Mouse (Mus musculus) intestine, postnatal 0 days (tissue): ENCODE measurements at regions not wholly inside any gene's neighbourhood (a gene's known extent, or its start where the extent isn't known, plus 50 kb on each side); places are given as distances from the start of the nearest gene placed in this dataset.

Experiments
- ATAC-seq: fragments of 200-750 bp; cut with Nextera tagmentation; 2 replicates; pipeline ENCODE4 v1.8.0; 2017; ENCODE audit warnings: mild to moderate bottlenecking, moderate TSS enrichment, moderate library complexity
- H3K27ac ChIP-seq: fragments of 300-500 bp; sonication (generic); 2 replicates; pipeline ENCODE4 v1.5.1; 2014; ENCODE audit warnings: mild to moderate bottlenecking, low read depth, low read length, moderate library complexity
- H3K27me3 ChIP-seq: fragments of 300-500 bp; sonication (generic); replicated peaks from 2 replicates; pipeline ENCODE4 v1.6.1; 2014; ENCODE audit warnings: low read length, mixed read lengths; ENCODE audit not compliant: control insufficient read depth, insufficient read depth
- H3K36me3 ChIP-seq: fragments of 300-500 bp; sonication (generic); 2 replicates; pipeline ENCODE4 v1.6.1; 2014; ENCODE audit warnings: mild to moderate bottlenecking, moderate library complexity; ENCODE audit not compliant: control insufficient read depth, insufficient read depth
- H3K4me1 ChIP-seq: fragments of 300-500 bp; sonication (generic); replicated peaks from 2 replicates; pipeline ENCODE4 v1.6.1; 2014; ENCODE audit warnings: antibody characterized with exemption, low read length, mixed read lengths; ENCODE audit not compliant: control insufficient read depth, insufficient read depth
- H3K4me2 ChIP-seq: fragments of 300-500 bp; sonication (generic); replicated peaks from 2 replicates; pipeline ENCODE4 v1.6.1; 2014; ENCODE audit warnings: low read depth, mild to moderate bottlenecking, moderate library complexity
- H3K4me3 ChIP-seq: fragments of 300-500 bp; sonication (generic); 2 replicates; pipeline ENCODE4 v1.5.1; 2014; ENCODE audit warnings: low read depth, low read length
- H3K9ac ChIP-seq: fragments of 300-500 bp; sonication (generic); 2 replicates; pipeline ENCODE4 v1.6.1; 2014; ENCODE audit warnings: mild to moderate bottlenecking, low read depth, low read length
- H3K9me3 ChIP-seq: fragments of 300-500 bp; sonication (generic); 2 replicates; pipeline ENCODE4 v1.6.1; 2016; ENCODE audit warnings: mixed run types; ENCODE audit not compliant: control insufficient read depth
- CTCF ChIP-seq: sonication (generic); IDR thresholded peaks from 2 replicates; pipeline ENCODE4 v1.5.1; 2016; ENCODE audit warnings: low read depth, mild to moderate bottlenecking, control low read depth, antibody characterized with exemption, moderate library complexity
- WGBS: fragments of 180-500 bp; shearing (Covaris S2); extraction: QIAGEN DNeasy Blood & Tissue Kit; methylation state at CpG from one replicate; pipeline ENCODE4 v1.1.7; 2014; 5-methylcytosine and 5-hydroxymethylcytosine counted together

DNA sequence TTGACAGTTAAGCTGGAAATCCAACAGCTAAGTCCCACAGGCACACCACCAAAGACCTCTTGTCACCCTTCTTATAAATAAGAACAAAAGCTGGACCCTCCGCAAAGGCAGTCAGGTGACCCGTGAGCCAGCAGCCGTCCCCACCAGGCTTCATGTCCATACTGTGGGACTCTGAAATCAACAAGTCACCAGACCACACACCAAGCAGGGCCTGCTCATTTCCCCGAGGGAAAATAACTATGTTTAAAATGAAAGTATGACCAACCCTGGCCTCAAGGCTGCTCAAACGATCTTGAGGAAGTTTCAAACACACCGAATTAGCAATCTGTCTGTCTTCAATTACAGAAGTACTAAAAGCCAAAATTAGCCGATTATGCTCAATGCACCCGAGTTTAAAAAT is 197.6 kb upstream of the Spdye4c start:
- Histone ChIP-seq H3K9me3 (no peaks in the 10 kb centered on the region), H3K27me3 (no peaks in the 10 kb centered on the region), H3K4me1 (no peaks in the 10 kb centered on the region), H3K36me3 (no peaks in the 10 kb centered on the region), H3K27ac (no peak overlapping the region), H3K9ac (no peak overlapping the region), H3K4me3 (no peak overlapping the region), H3K4me2 (no peak overlapping the region)
- 50% methylated on average over 8 of the region's 8 CpGs for WGBS
- no peak for ATAC-seq
- no peak for TF ChIP-seq CTCF

DNA sequence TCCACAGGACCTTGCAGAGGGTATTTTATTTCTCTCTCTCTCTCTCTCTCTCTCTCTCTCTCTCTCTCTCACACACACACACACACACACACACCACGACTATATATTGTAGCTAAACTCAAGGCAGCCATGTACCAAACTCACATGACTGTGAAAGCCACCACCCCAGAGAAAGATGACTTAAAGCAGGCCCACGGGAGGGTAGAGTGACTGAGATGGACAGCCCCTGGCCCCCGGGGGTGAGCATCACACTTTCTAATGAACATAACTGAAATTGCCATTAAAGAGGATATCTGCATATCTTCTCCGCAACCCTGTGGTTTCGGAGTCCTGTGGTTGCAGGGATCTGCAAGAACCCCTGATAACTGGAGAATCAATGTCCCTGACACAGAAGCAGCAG is 197.1 kb upstream of the Spdye4c start:
- Histone ChIP-seq H3K9me3 (no peaks in the 10 kb centered on the region), H3K27me3 (no peaks in the 10 kb centered on the region), H3K36me3 (no peaks in the 10 kb centered on the region), H3K27ac (no peak overlapping the region), H3K4me2 (no peak overlapping the region), H3K9ac (no peak overlapping the region), H3K4me3 (no peak overlapping the region), H3K4me1 (no peaks in the 10 kb centered on the region)
- TF ChIP-seq CTCF, result no peak
- no peak for ATAC-seq
- 85% methylated on average over 5 of the region's 5 CpGs for WGBS

GRCm38 (mm10) chr2:128395308-128396007 is 195.6 kb upstream of the Spdye4c start:
- TF ChIP-seq CTCF, result no peak
- Histone ChIP-seq H3K27ac (no peak overlapping the region), H3K4me1 (no peaks in the 10 kb centered on the region), H3K9me3 (no peaks in the 10 kb centered on the region), H3K27me3 (no peaks in the 10 kb centered on the region), H3K36me3 (no peaks in the 10 kb centered on the region), H3K9ac (no peak overlapping the region), H3K4me2 (no peak overlapping the region), H3K4me3 (no peak overlapping the region)
- ATAC-seq, result peak; percentile 17; the same call in 1 of the 2 replicates
- WGBS, result 52% methylated on average over 4 of the region's 4 CpGs

DNA sequence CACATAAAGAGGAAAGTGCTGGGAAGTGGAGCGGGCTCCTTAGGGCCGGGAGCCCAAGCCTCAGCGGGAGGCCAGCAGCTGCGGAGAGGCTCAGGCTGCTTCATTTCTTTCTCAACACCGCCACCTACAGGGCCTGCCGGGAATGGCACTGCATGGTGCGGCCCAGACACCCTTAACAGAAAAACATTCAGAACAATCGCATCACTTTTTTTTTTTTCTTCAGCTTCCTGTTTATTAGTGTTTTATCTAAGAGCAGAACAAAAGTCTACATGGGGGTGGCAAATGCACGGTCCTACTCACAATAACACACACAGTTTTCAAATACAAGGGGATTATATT is 195.0 kb upstream of the Spdye4c start:
- H3K27ac ChIP-seq, result no peak overlapping the region
- H3K9me3 ChIP-seq, result no peaks in the 10 kb centered on the region
- no peak overlapping the region for H3K4me3 ChIP-seq
- H3K36me3 ChIP-seq, result no peaks in the 10 kb centered on the region
- H3K9ac ChIP-seq, result no peak overlapping the region
- peak; percentile 88 for ATAC-seq
- H3K4me2 ChIP-seq, result no peak overlapping the region
- TF ChIP-seq CTCF, result peak; percentile 92
- H3K27me3 ChIP-seq, result no peaks in the 10 kb centered on the region
- no peaks in the 10 kb centered on the region for H3K4me1 ChIP-seq
- WGBS, result 2% methylated on average over 9 of the region's 9 CpGs

DNA sequence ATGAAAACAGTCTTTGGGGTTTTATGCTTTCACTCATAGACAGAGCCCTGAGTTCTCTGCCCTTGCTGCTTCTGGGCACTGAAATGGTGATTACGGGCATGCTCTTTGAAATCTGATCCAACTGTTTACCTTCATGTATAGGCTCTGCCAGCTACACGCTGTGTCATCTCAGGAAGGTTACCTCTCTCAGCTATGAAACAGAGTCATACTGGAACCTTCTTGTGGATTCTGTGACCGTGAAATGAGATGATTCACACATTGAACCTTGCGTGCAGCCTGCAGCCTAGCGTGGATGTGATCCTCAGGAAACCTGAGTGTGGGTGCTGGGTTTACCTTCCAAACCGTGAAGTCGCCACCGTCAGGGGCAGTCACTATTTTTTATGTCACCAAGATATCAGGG is 189.7 kb upstream of the Spdye4c start:
- TF ChIP-seq CTCF, result no peak
- ATAC-seq, result no peak
- Histone ChIP-seq H3K27me3 (no peaks in the 10 kb centered on the region), H3K36me3 (no peaks in the 10 kb centered on the region), H3K4me2 (no peak overlapping the region), H3K9ac (no peak overlapping the region), H3K27ac (no peak overlapping the region), H3K9me3 (no peaks in the 10 kb centered on the region), H3K4me1 (no peaks in the 10 kb centered on the region), H3K4me3 (no peak overlapping the region)
- 76% methylated on average over 8 of the region's 8 CpGs for WGBS

GRCm38 (mm10) chr2:128403143-128403935 is 187.7 kb upstream of the Spdye4c start:
- H3K9ac ChIP-seq, result no peak overlapping the region
- TF ChIP-seq CTCF, result no peak
- H3K27me3 ChIP-seq, result no peaks in the 10 kb centered on the region
- no peak for ATAC-seq
- H3K4me3 ChIP-seq, result no peak overlapping the region
- no peaks in the 10 kb centered on the region for H3K36me3 ChIP-seq
- no peaks in the 10 kb centered on the region for H3K9me3 ChIP-seq
- WGBS, result 64% methylated on average over 11 of the region's 11 CpGs
- no peak overlapping the region for H3K27ac ChIP-seq
- H3K4me2 ChIP-seq, result no peak overlapping the region
- H3K4me1 ChIP-seq, result no peaks in the 10 kb centered on the region
